16 mouse cellular contexts compared by ENCODE assay signal in genomic region chr17:75268506-75268905, GRCm38 (mm10).
DNase-seq lines count a peak whose midpoint lies in the region; ATAC-seq and TF ChIP-seq lines count a peak whose summit lies in the region.
"Had no signal": no experiment of that assay in that cellular context is flagged by ENCODE, and none has a peak within 500 bp of the region (broad histone marks: within the 10 kb centered on the region; RNA-seq: fewer than 3 reads in every experiment).

No protein-coding gene starts in this region.

- no peaks in the 10 kb centered on the region for H3K4me1 ChIP-seq in embryonic facial prominence, embryonic 14.5 days (ENCODE audit: control insufficient read depth, insufficient read depth, low read length)
- H3K4me1 ChIP-seq in embryonic facial prominence, embryonic 10.5 days, result no peaks in the 10 kb centered on the region
- H3K4me1 ChIP-seq in heart, embryonic 10.5 days, result no peaks in the 10 kb centered on the region
- H3K4me1 ChIP-seq in liver, adult 2 months (ENCODE audit: control insufficient read depth, insufficient read depth, low read length), result no peaks in the 10 kb centered on the region
- H3K4me1 ChIP-seq in liver, embryonic 12.5 days, result no peaks in the 10 kb centered on the region
- H3K4me1 ChIP-seq: hindbrain, embryonic 13.5 days; midbrain, embryonic 13.5 days had no signal

- no peaks in the 10 kb centered on the region for H3K9me3 ChIP-seq in embryonic facial prominence, embryonic 14.5 days (ENCODE audit: control insufficient read depth, low read length)
- no peaks in the 10 kb centered on the region for H3K9me3 ChIP-seq in embryonic facial prominence, embryonic 10.5 days
- no peaks in the 10 kb centered on the region for H3K9me3 ChIP-seq in heart, embryonic 10.5 days
- no peaks in the 10 kb centered on the region for H3K9me3 ChIP-seq in liver, embryonic 12.5 days (replicated peaks)
- H3K9me3 ChIP-seq: hindbrain, embryonic 13.5 days; midbrain, embryonic 13.5 days had no signal

- peak; percentile 22 for DNase-seq in embryonic facial prominence, embryonic 14.5 days (ENCODE audit: low spot score)
- DNase-seq in embryonic facial prominence, embryonic 10.5 days (ENCODE audit: low spot score), result no peak
- peak; percentile 10 to 40 for DNase-seq in heart, postnatal 14 days
- DNase-seq in heart, embryonic 10.5 days (ENCODE audit: low spot score), result no peak
- DNase-seq in liver, adult 2 months (ENCODE audit: extremely low read depth, low read depth, low spot score), result peak; percentile 19
- DNase-seq in brain, embryonic 14.5 days (ENCODE audit: low read depth), result peak; percentile 30
- no peak for DNase-seq in urinary bladder, adult 2 months (ENCODE audit: low spot score)
- DNase-seq: adrenal gland, postnatal 36 days; cerebellum, postnatal 25 days; liver; thymus, postnatal 25 days had no signal

- no peaks in the 10 kb centered on the region for H3K27me3 ChIP-seq in embryonic facial prominence, embryonic 14.5 days (replicated peaks; ENCODE audit: control insufficient read depth, insufficient read depth, low read length)
- H3K27me3 ChIP-seq in embryonic facial prominence, embryonic 10.5 days (replicated peaks; ENCODE audit: low read depth, poor library complexity, severe bottlenecking), result no peaks in the 10 kb centered on the region
- H3K27me3 ChIP-seq in heart, embryonic 10.5 days (ENCODE audit: insufficient read depth, poor library complexity, severe bottlenecking), result no peaks in the 10 kb centered on the region
- H3K27me3 ChIP-seq in liver, adult 2 months (ENCODE audit: control insufficient read depth, insufficient read depth, low read length), result no peaks in the 10 kb centered on the region
- no peaks in the 10 kb centered on the region for H3K27me3 ChIP-seq in liver, embryonic 12.5 days (replicated peaks)
- H3K27me3 ChIP-seq: midbrain, embryonic 13.5 days had no signal

- H3K27ac ChIP-seq in embryonic facial prominence, embryonic 14.5 days (replicated peaks; ENCODE audit: low read depth, low read length), result no peak overlapping the region
- no peak overlapping the region for H3K27ac ChIP-seq in embryonic facial prominence, embryonic 10.5 days (replicated peaks)
- H3K27ac ChIP-seq in heart, embryonic 10.5 days, result no peak overlapping the region
- no peak overlapping the region for H3K27ac ChIP-seq in liver, adult 2 months (replicated peaks; ENCODE audit: insufficient read depth, low read depth, low read length)
- H3K27ac ChIP-seq in liver, embryonic 12.5 days, result no peak overlapping the region
- H3K27ac ChIP-seq: hindbrain, embryonic 13.5 days; midbrain, embryonic 13.5 days had no signal

- no peak for TF ChIP-seq CTCF in liver, adult 2 months (IDR thresholded peaks at IDR 0.05; ENCODE audit: low read depth, low read length)
- TF ChIP-seq CTCF in brain, embryonic 14.5 days (IDR thresholded peaks at IDR 0.05; ENCODE audit: borderline replicate concordance, extremely low read depth, insufficient read depth, insufficient read length), result no peak

- intact Hi-C loops in heart, postnatal 14 days (cut with DNase I), result no loop called here

- H3K79me2 ChIP-seq in liver, adult 2 months (ENCODE audit: control insufficient read depth, insufficient read depth, low read length), result no peaks in the 10 kb centered on the region

- ATAC-seq in embryonic facial prominence, embryonic 14.5 days (ENCODE audit: low read depth), result no peak
- no peak for ATAC-seq in liver, embryonic 12.5 days
- ATAC-seq: activated CD4-positive, CD25-positive, alpha-beta regulatory T cell, adult 4 months; intestine, embryonic 16.5 days; midbrain, embryonic 13.5 days had no signal

- no peak overlapping the region for H3K9ac ChIP-seq in embryonic facial prominence, embryonic 14.5 days (ENCODE audit: low read depth, low read length)
- H3K9ac ChIP-seq in liver, adult 2 months (ENCODE audit: low read depth, low read length), result no peak overlapping the region
- no peak overlapping the region for H3K9ac ChIP-seq in liver, embryonic 12.5 days
- H3K9ac ChIP-seq: hindbrain, embryonic 13.5 days; midbrain, embryonic 13.5 days had no signal

- WGBS in embryonic facial prominence, embryonic 14.5 days, result 72% methylated on average over 4 of the region's 4 CpGs
- 83% methylated on average over 4 of the region's 4 CpGs for WGBS in embryonic facial prominence, embryonic 10.5 days
- WGBS in heart, embryonic 10.5 days, result 79% methylated on average over 4 of the region's 4 CpGs
- WGBS in liver, adult 2 months, result 79% methylated on average over 4 of the region's 4 CpGs
- 64% methylated on average over 4 of the region's 4 CpGs for WGBS in liver, embryonic 12.5 days (ENCODE audit: insufficient replicate concordance)

- no peak overlapping the region for H3K4me3 ChIP-seq in embryonic facial prominence, embryonic 14.5 days (ENCODE audit: low read depth, low read length)
- no peak overlapping the region for H3K4me3 ChIP-seq in embryonic facial prominence, embryonic 10.5 days
- H3K4me3 ChIP-seq in heart, embryonic 10.5 days, result no peak overlapping the region
- no peak overlapping the region for H3K4me3 ChIP-seq in liver, adult 2 months (ENCODE audit: insufficient read depth, low read depth, low read length)
- no peak overlapping the region for H3K4me3 ChIP-seq in liver, embryonic 12.5 days
- H3K4me3 ChIP-seq: hindbrain, embryonic 13.5 days; midbrain, embryonic 13.5 days had no signal

- no peak overlapping the region for H3K4me2 ChIP-seq in embryonic facial prominence, embryonic 14.5 days (ENCODE audit: low read depth, low read length)
- H3K4me2 ChIP-seq in liver, embryonic 12.5 days, result no peak overlapping the region
- H3K4me2 ChIP-seq: hindbrain, embryonic 13.5 days; midbrain, embryonic 13.5 days had no signal

- no peak for TF ChIP-seq POLR2A in liver, adult 2 months (IDR thresholded peaks at IDR 0.05; ENCODE audit: extremely low read depth, insufficient read depth, low read length)
- TF ChIP-seq POLR2A in brain, embryonic 14.5 days (IDR thresholded peaks at IDR 0.05; ENCODE audit: borderline replicate concordance, extremely low read depth, insufficient read depth, insufficient read length, poor library complexity, severe bottlenecking), result no peak

- H3K36me3 ChIP-seq in embryonic facial prominence, embryonic 14.5 days (ENCODE audit: control insufficient read depth, insufficient read depth, low read length), result peaks cover 6% of the 10 kb centered on the region; the same call in 1 of the 2 replicates
- H3K36me3 ChIP-seq in embryonic facial prominence, embryonic 10.5 days (replicated peaks), result no peaks in the 10 kb centered on the region
- H3K36me3 ChIP-seq in heart, embryonic 10.5 days, result peaks cover 25% of the 10 kb centered on the region
- H3K36me3 ChIP-seq in liver, adult 2 months (ENCODE audit: control insufficient read depth, insufficient read depth, low read length), result no peaks in the 10 kb centered on the region
- H3K36me3 ChIP-seq in liver, embryonic 12.5 days, result no peaks in the 10 kb centered on the region
- H3K36me3 ChIP-seq: hindbrain, embryonic 13.5 days; midbrain, embryonic 13.5 days had no signal

Comparison
In these comparisons a context has a peak if more than half of its experiments do, and no peak if none do; other contexts are left out.
1. DNase-seq: peak in embryonic facial prominence, embryonic 14.5 days (single experiment), heart, postnatal 14 days (2 of 2), liver, adult 2 months (single experiment) and brain, embryonic 14.5 days (single experiment); none in embryonic facial prominence, embryonic 10.5 days (single experiment), heart, embryonic 10.5 days (single experiment) and urinary bladder, adult 2 months (single experiment).